Mouse (Mus musculus) myocyte (in vitro differentiated cells): ENCODE results near the gene Rrnad1.

Experiments used
- E2F4 ChIP-seq: IDR thresholded peaks from one replicate; pipeline ENCODE4 v1.6.1; 2011; ENCODE audit warnings: mild to moderate bottlenecking, control low read depth, moderate library complexity; ENCODE audit not compliant: insufficient read depth
- MYOD1 ChIP-seq, 3 experiments: IDR thresholded peaks; one replicate each; pipeline ENCODE4 v1.6.1; 2011; ENCODE audit warnings: control low read depth in 2 of 3, low read depth in 2 of 3, mild to moderate bottlenecking in 2 of 3, moderate library complexity in 1 of 3; ENCODE audit not compliant: insufficient read length in 2 of 3, control insufficient read depth in 1 of 3
- REST ChIP-seq: IDR thresholded peaks from one replicate; pipeline ENCODE4 v1.6.1; 2011; ENCODE audit warnings: mild to moderate bottlenecking, control low read depth, moderate library complexity; ENCODE audit not compliant: insufficient read depth, insufficient read length
- USF1 ChIP-seq: IDR thresholded peaks from one replicate; pipeline ENCODE4 v1.6.1; 2011; ENCODE audit warnings: low read depth, mild to moderate bottlenecking, control low read depth, moderate library complexity

DNA sequence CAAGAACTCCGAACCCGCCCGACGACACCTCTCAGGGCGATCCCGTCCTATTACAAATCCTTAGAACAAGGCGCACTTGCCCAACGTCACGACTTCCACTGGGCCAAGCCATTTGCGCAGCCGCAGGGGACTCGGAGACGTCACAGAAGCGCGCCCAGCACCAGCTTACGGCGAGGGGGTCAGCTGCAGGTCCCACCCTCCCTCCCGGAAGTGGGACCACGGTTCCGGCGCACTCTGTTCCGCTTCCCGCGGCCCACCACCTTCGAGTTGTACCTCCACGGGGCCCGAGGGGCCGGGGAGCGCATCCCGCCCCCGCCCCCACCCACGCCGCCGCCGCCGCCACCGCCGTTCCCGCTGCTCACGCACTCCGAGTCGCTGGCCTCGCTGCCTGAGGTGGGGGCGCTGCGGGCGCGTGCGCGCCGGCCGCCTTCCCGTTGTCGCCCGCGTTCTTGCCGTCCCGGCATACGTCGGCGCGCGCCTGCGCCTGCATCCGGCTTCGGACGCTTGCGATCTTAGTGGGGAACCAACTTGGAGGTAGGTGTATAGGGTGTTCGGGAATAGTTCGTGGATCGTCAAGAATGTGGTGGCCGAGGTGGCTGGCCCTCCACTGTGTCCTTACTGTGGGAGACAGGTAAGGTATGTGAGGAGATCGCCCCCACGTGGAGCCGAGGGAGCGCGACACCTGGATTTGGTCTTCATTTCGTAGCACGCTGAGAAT is at the start of gene Rrnad1, which contains the start of gene Isg20l2:
- TF ChIP-seq MYOD1 (IDR thresholded peaks at IDR 0.05; ENCODE audit: control insufficient read depth in 1 of 3, insufficient read length in 2 of 3, low read depth in 2 of 3) (peak in 1 of 3 experiments; percentile 13), USF1 (no peak), E2F4 (no peak), REST (no peak)
